Mouse (Mus musculus) retina, embryonic 14.5 days (tissue): Measurements from ENCODE around the gene 4930402H24Rik.

Source experiments
- DNase-seq: peaks from one replicate; pipeline ENCODE4 v3.0.0-alpha.2; 2015; ENCODE audit warnings: low spot score

The 4930402H24Rik gene

DNA sequence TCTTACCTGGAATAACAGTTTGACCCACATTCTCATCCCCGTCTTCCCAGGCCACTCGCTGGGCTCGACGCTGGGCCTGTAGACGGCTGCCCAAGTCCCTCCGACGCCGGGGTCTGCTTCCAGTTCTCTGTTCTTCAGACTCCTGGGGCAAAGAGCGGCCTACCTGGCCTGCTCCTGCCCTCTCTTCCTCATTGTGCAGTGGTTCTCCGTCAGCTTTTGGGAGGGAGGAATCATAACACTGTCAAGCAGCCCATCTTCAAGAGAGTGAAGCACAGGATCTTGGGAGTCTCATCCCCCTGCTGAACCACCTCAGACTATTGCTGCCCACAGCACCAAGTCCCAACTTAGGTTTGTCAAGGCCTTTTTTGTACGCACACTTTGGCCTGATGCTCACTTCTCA, 242.9 kb downstream of the 4930402H24Rik start:
- no peak for DNase-seq

DNA sequence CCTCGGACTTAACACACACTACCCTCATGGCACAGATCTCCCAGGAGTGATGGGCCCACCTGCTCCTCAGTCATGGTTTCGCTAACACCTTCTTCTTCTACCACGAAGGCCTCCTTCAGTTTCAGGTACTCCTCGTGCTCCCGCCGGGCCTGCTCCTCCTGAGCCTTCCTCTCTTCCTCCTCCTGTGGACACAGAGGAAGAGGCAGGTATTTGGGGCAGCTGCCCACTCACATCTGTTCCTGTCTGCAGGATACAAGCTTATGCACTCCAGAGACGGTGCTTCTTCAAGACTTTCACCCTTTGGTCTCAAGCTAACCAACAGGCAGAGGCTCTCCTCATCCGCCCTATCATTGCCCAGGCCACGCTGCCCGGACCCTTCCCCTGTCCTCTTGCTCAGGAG, 247.7 kb downstream of the 4930402H24Rik start:
- no peak for DNase-seq

DNA sequence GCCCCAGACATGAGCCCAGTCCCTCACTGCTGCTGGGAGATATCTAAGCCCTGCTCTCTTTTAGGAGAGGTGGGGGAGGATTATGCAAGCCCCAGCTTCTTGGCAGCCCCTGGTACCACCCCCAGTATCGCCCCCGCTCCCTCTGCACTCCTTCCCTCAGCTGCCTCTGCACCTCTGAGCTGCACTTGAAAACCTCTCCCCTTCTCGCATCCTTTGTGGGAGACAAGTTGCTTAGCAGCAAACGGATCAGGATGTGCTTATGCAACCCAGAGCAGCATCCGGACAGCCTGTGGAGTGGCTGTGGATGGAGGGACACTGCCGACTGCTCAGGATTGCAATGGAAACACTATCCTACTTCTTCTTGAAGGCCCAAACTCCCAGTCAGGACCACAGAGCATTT, 248.7 kb downstream of the 4930402H24Rik start:
- DNase-seq: no peak

DNA sequence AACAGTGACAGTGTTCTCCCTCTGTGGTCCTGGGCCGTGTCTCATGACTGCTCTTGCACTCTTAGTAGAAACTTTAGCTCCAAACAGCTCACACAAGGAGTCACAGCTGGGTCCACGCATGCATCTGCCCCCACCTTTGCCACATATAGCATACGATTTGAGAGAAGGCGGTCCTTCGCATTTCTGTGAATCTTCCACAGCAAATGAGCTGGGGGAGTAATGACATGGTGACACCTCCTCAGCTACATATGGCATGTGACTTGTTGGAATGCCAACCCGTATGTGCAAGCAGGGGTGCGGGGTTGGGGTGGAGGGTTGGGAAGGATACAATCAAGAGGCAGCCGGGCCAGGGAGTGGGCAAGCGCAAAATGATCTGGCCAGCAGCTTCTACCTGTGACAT, 249.7 kb downstream of the 4930402H24Rik start:
- no peak for DNase-seq
